Mouse (Mus musculus) erythroblast, embryonic 14.5 days (primary cell): ENCODE measurements around the gene Ifit3.

Experiments used
- GATA1 ChIP-seq: IDR thresholded peaks from 2 replicates; pipeline ENCODE4 v1.6.1; 2012; ENCODE audit warnings: low read length, inconsistent platforms, mixed read lengths
- TAL1 ChIP-seq: IDR thresholded peaks from 3 replicates; pipeline ENCODE4 v1.6.1; 2012; ENCODE audit warnings: low read length, inconsistent platforms, mixed read lengths

- TF ChIP-seq TAL1: no peak
- TF ChIP-seq GATA1: no peak
Measured at GRCm38 (mm10) chr19:34631487-34631886, 48.2 kb downstream of the Ifit3 start.
